Mouse (Mus musculus) CH12.LX (cell line): ENCODE data around the gene Celf2. TPM values are rescaled to one million over a fixed set of nuclear protein-coding genes. Genes with fewer than 3 reads are reported as not detected.

Source experiments
- DNase-seq: peaks from one replicate; pipeline ENCODE4 v3.0.0-alpha.2; 2013; ENCODE audit errors: extremely low read depth
- H3K27ac ChIP-seq: 2 replicates; pipeline ENCODE4 v1.5.1; 2012; ENCODE audit warnings: low read depth, mild to moderate bottlenecking, control low read depth, moderate library complexity; ENCODE audit not compliant: insufficient read depth
- H3K27me3 ChIP-seq: replicated peaks from 2 replicates; pipeline ENCODE3; 2012; ENCODE audit warnings: inconsistent platforms
- H3K36me3 ChIP-seq, 2 experiments: replicated peaks in 1 of 2; 2 replicates each; pipeline versions ENCODE3 to v1.6.1; 2012; ENCODE audit warnings: inconsistent platforms in 1 of 2, low read length in 1 of 2, mild to moderate bottlenecking in 1 of 2, mixed read lengths in 1 of 2, moderate library complexity in 1 of 2; ENCODE audit not compliant: control insufficient read depth in 1 of 2, insufficient read depth in 1 of 2
- H3K4me1 ChIP-seq, 2 experiments: 2 replicates each; pipeline ENCODE4 v1.6.1; 2012; ENCODE audit warnings: inconsistent platforms in 1 of 2, moderate library complexity in 1 of 2; ENCODE audit not compliant: insufficient read depth in 2 of 2, control insufficient read depth in 1 of 2
- H3K4me2 ChIP-seq: 2 replicates; pipeline ENCODE4 v1.6.1; 2012; ENCODE audit warnings: low read depth, mild to moderate bottlenecking, control low read depth; ENCODE audit not compliant: poor library complexity, insufficient read depth, severe bottlenecking
- H3K4me3 ChIP-seq, 3 experiments: fragments of 150-350 bp in 1 of 3; sonication (generic) in 1 of 3; replicated peaks in 1 of 3; 2 replicates each; pipeline versions ENCODE3 to v1.5.1; 2011 to 2012; ENCODE audit warnings: low read depth in 2 of 3, low read length in 2 of 3, mild to moderate bottlenecking in 2 of 3, moderate library complexity in 2 of 3, control low read depth in 1 of 3, improper control_type of control experiment in 1 of 3, inconsistent platforms in 1 of 3, mixed read lengths in 1 of 3; ENCODE audit not compliant: poor library complexity in 1 of 3
- H3K79me2 ChIP-seq: replicated peaks from 2 replicates; pipeline ENCODE4 v1.6.1; 2012; ENCODE audit warnings: mild to moderate bottlenecking, moderate library complexity; ENCODE audit not compliant: control insufficient read depth, poor library complexity, insufficient read depth, severe bottlenecking; ENCODE audit errors: extremely low read depth
- H3K9ac ChIP-seq: 2 replicates; pipeline ENCODE4 v1.6.1; 2012; ENCODE audit warnings: low read depth, mild to moderate bottlenecking, control low read depth, moderate library complexity; ENCODE audit not compliant: insufficient read depth
- H3K9me3 ChIP-seq: replicated peaks from 2 replicates; pipeline ENCODE3; 2012; ENCODE audit warnings: low read length, inconsistent platforms, mixed read lengths
- CHD1 ChIP-seq: IDR thresholded peaks from 2 replicates; pipeline ENCODE4 v1.6.1; 2012; ENCODE audit warnings: low read depth, low read length, improper control_type of control experiment, inconsistent platforms
- CTCF ChIP-seq, 2 experiments: IDR thresholded peaks in 1 of 2; conservative IDR thresholded peaks in 1 of 2; 2 replicates each; pipeline ENCODE4 v1.5.1; 2011 to 2012; ENCODE audit warnings: low read depth in 2 of 2, low read length in 2 of 2, improper control_type of control experiment in 1 of 2, inconsistent platforms in 1 of 2, mild to moderate bottlenecking in 1 of 2, moderate library complexity in 1 of 2
- ELF1 ChIP-seq: IDR thresholded peaks from 2 replicates; pipeline ENCODE4 v1.6.1; 2014; ENCODE audit warnings: low read depth, mild to moderate bottlenecking, inconsistent platforms, low read length, improper control_type of control experiment
- EP300 ChIP-seq: IDR thresholded peaks from 2 replicates; pipeline ENCODE4 v1.6.1; 2011; ENCODE audit warnings: low read length, improper control_type of control experiment
- ETS1 ChIP-seq: conservative IDR thresholded peaks from 2 replicates; pipeline ENCODE4 v1.6.1; 2012; ENCODE audit warnings: low read depth, mild to moderate bottlenecking, inconsistent platforms, low read length, improper control_type of control experiment, moderate library complexity
- GABPA ChIP-seq: IDR thresholded peaks from 2 replicates; pipeline ENCODE4 v1.6.1; 2012; ENCODE audit warnings: low read depth, low read length, improper control_type of control experiment, inconsistent platforms; ENCODE audit not compliant: insufficient replicate concordance
- IRF4 ChIP-seq: IDR thresholded peaks from 2 replicates; pipeline ENCODE4 v1.6.1; 2014; ENCODE audit warnings: low read depth, mild to moderate bottlenecking, inconsistent platforms, low read length, improper control_type of control experiment
- JUN ChIP-seq: IDR thresholded peaks from 2 replicates; pipeline ENCODE4 v1.6.1; 2011; ENCODE audit warnings: low read depth, mild to moderate bottlenecking, low read length, improper control_type of control experiment, moderate library complexity; ENCODE audit not compliant: insufficient read depth
- JUND ChIP-seq: conservative IDR thresholded peaks from 2 replicates; pipeline ENCODE4 v1.6.1; 2011; ENCODE audit warnings: low read depth, low read length, improper control_type of control experiment
- KAT2A ChIP-seq: IDR thresholded peaks from 2 replicates; pipeline ENCODE4 v1.6.1; 2012; ENCODE audit warnings: low read length, improper control_type of control experiment, inconsistent platforms; ENCODE audit not compliant: insufficient replicate concordance
- MAZ ChIP-seq: IDR thresholded peaks from 2 replicates; pipeline ENCODE4 v1.6.1; 2012; ENCODE audit warnings: low read depth, mild to moderate bottlenecking, inconsistent platforms, low read length, improper control_type of control experiment, moderate library complexity
- MXI1 ChIP-seq: IDR thresholded peaks from 2 replicates; pipeline ENCODE4 v1.6.1; 2011; ENCODE audit warnings: mild to moderate bottlenecking, low read depth, low read length, improper control_type of control experiment
- MYC ChIP-seq: IDR thresholded peaks from 2 replicates; pipeline ENCODE4 v1.6.1; 2011; ENCODE audit warnings: low read depth, mild to moderate bottlenecking, improper control_type of control experiment, low read length
- NELFE ChIP-seq: IDR thresholded peaks from 2 replicates; pipeline ENCODE4 v1.6.1; 2011; ENCODE audit warnings: low read depth, low read length, improper control_type of control experiment
- POLR2AphosphoS2 ChIP-seq: IDR thresholded peaks from 2 replicates; pipeline ENCODE4 v1.6.1; 2011; ENCODE audit warnings: low read depth, low read length, improper control_type of control experiment
- RAD21 ChIP-seq: IDR thresholded peaks from 2 replicates; pipeline ENCODE4 v1.6.1; 2011; ENCODE audit warnings: low read depth, mild to moderate bottlenecking, low read length, improper control_type of control experiment, moderate library complexity
- RCOR1 ChIP-seq: conservative IDR thresholded peaks from 2 replicates; pipeline ENCODE4 v1.6.1; 2012; ENCODE audit warnings: low read depth, mild to moderate bottlenecking, inconsistent platforms, low read length, improper control_type of control experiment
- UBTF ChIP-seq: IDR thresholded peaks from 2 replicates; pipeline ENCODE4 v1.6.1; 2012; ENCODE audit warnings: low read depth, mild to moderate bottlenecking, inconsistent platforms, low read length, improper control_type of control experiment, moderate library complexity
- ZC3H11A ChIP-seq: IDR thresholded peaks from 2 replicates; pipeline ENCODE4 v1.6.1; 2012; ENCODE audit warnings: low read depth, mild to moderate bottlenecking, inconsistent platforms, low read length, improper control_type of control experiment
- ZKSCAN1 ChIP-seq: IDR thresholded peaks from 2 replicates; pipeline ENCODE4 v1.6.1; 2012; ENCODE audit warnings: low read depth, inconsistent platforms, low read length, improper control_type of control experiment, borderline replicate concordance
- ZMIZ1 ChIP-seq: IDR thresholded peaks from 2 replicates; pipeline ENCODE4 v1.6.1; 2012; ENCODE audit warnings: low read depth, mild to moderate bottlenecking, inconsistent platforms, low read length, improper control_type of control experiment
- ZNF384 ChIP-seq: IDR thresholded peaks from 2 replicates; pipeline ENCODE4 v1.6.1; 2012; ENCODE audit warnings: low read depth, low read length, improper control_type of control experiment, inconsistent platforms
- dilution Hi-C: fragments of 300-500 bp; cut with MboI; formaldehyde crosslinking; loops from 2 replicates; pipeline ENCODE4 v1.14.3; 2020; ENCODE audit warnings: low sequenced_read_pairs; ENCODE audit not compliant: extremely low pct_unique_long_range_greater_than_20kb, extremely low pct_ligation_motif_present
- in situ Hi-C: fragments of 300-500 bp; cut with MboI; formaldehyde crosslinking; loops from 3 replicates; pipeline ENCODE4 v1.14.3; 2019; ENCODE audit warnings: low sequenced_read_pairs, low pct_ligation_motif_present, low pct_unique_long_range_greater_than_20kb, mixed read lengths
- polyA plus RNA-seq: library from polyadenylated mRNA; unstranded; fragments of >175 nt; gene quantifications from 2 replicates; pipeline ENCODE4 v1.2.1, GENCODE M21; 2012; ENCODE audit warnings: low read depth; ENCODE audit not compliant: insufficient read length
- total RNA-seq, 2 experiments: library from RNA; depleted of rRNA; stranded (reverse); fragments of 300-350 nt in 1 of 2; fragments of >200 nt in 1 of 2; gene quantifications; 2 replicates each; pipeline ENCODE4 v1.2.3; 2012 to 2014

Gene Celf2
- total and polyA plus RNA-seq, 3 experiments, result 51.0 to 143 (median 103) TPM

DNA sequence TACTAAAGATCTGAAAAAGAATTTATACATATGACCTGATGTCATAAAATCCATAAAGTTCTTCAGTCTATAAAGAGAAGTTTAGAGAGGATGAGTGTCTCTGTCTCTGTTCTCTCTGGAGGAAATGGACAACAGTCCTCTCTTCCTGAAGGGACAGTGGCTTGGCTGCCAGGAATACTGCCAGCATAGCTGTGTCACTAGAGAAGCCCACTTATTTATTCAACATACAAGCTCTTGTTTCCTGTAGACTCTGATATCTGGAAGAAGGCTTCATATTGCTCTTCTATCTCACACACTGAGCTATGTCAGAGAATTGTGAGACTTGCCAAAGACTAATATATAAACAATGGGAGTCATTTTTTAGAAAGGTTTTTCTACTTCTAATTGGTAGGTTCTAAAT, 260.4 kb downstream of the Celf2 start:
- Histone ChIP-seq H3K27me3 (no peaks in the 10 kb centered on the region), H3K9me3 (no peaks in the 10 kb centered on the region), H3K79me2 (no peaks in the 10 kb centered on the region), H3K9ac (no peak overlapping the region), H3K36me3 (no peaks in the 10 kb centered on the region), H3K4me2 (no peak overlapping the region), H3K27ac (no peak overlapping the region), H3K4me1 (peaks cover 0 to 15% of the 10 kb centered on the region in 2 experiments; a peak in 2 of 4 replicates), H3K4me3 (no peak overlapping the region)
- in situ Hi-C loops, result no loop called here
- dilution Hi-C loops, result no loop called here
- DNase-seq, result no peak
- no peak for TF ChIP-seq ZMIZ1
- TF ChIP-seq GABPA, result no peak
- TF ChIP-seq CHD1, result no peak
- no peak for TF ChIP-seq JUN
- TF ChIP-seq NELFE, result no peak
- no peak for TF ChIP-seq MAZ
- no peak for TF ChIP-seq MXI1
- no peak for TF ChIP-seq ETS1
- no peak for TF ChIP-seq RAD21
- no peak for TF ChIP-seq ZNF384
- no peak for TF ChIP-seq IRF4
- no peak for TF ChIP-seq POLR2AphosphoS2
- TF ChIP-seq ZKSCAN1, result no peak
- TF ChIP-seq UBTF, result no peak
- no peak for TF ChIP-seq JUND
- TF ChIP-seq CTCF (conservative IDR thresholded peaks at IDR 0.05 in 1 of 2, IDR thresholded peaks at IDR 0.05 in 1 of 2; ENCODE audit: low read depth in 2 of 2, low read length in 2 of 2), result no peak

DNA sequence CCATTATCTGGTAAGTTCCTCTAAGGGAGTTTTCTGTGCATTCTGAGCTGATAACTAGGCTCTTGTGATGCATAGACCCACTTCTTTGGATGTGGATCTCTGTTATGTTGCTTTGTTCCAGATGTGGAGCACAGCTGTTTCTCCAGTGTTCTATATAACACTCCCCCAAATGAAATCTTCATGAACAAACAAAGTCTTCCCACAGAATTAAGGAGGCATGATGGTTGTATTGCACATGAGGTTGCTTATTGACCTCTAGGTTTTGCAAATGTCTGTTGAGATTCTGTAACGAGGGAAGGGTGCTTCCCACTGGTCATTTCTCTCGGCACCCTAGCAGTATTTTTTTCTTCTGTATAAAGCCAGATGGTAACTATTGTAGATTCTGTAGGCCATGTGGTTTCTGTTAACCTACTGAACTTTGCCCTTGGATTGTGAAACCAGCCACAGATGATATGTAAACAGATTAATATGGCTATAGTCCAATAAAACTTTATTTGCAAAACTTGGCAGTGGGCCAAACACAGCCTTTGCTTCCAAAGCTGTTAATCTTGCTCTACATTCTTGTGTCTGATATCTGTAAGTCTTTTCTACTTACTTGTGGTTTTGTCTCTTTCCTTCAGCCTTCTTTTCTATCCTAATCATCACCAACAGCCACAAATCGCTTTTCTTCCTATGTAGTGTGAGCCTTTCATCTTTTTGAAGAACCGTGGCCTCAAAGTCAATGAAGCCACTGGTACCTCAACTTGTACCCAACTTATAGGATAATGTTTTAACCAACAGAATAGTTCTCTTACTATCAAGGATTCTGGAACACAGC, 263.2 kb downstream of the Celf2 start:
- Histone ChIP-seq H3K4me2 (no peak overlapping the region), H3K27me3 (no peaks in the 10 kb centered on the region), H3K79me2 (no peaks in the 10 kb centered on the region), H3K36me3 (no peaks in the 10 kb centered on the region), H3K9me3 (no peaks in the 10 kb centered on the region)
- in situ Hi-C loops, result no loop called here
- TF ChIP-seq RAD21 (no peak), ELF1 (no peak), ZC3H11A (no peak), MYC (no peak), RCOR1 (no peak), KAT2A (no peak), EP300 (no peak)
- TF ChIP-seq, all 38 proteins: peak for 0
- dilution Hi-C loops, result no loop called here
- no peak for DNase-seq
- H3K9ac ChIP-seq, result no peak overlapping the region
- H3K4me1 ChIP-seq, result peaks cover 0 to 29% of the 10 kb centered on the region in 2 experiments; a peak in 2 of 4 replicates
- H3K27ac ChIP-seq, result no peak overlapping the region
- H3K4me3 ChIP-seq, result no peak overlapping the region
